Mouse (Mus musculus) A20 (cell line): ENCODE results near the gene Hrc.

Experiments
- DNase-seq: peaks from one replicate; pipeline ENCODE4 v3.0.0-alpha.2; 2011; ENCODE audit warnings: low read depth, low spot score

Gene Hrc

GRCm38 (mm10) chr7:45335056-45335455 lies at the start of gene Hrc:
TSS of gene Hrc (plus strand) at chr7:45335290.
- no peak for DNase-seq

- DNase-seq, result no peak
These were observed 48.6 kb upstream of the Hrc start for GRCm38 (mm10) chr7:45286486-45286885.

- DNase-seq, result no peak
These were observed 38.5 kb upstream of the Hrc start for GRCm38 (mm10) chr7:45296626-45297025.

DNA sequence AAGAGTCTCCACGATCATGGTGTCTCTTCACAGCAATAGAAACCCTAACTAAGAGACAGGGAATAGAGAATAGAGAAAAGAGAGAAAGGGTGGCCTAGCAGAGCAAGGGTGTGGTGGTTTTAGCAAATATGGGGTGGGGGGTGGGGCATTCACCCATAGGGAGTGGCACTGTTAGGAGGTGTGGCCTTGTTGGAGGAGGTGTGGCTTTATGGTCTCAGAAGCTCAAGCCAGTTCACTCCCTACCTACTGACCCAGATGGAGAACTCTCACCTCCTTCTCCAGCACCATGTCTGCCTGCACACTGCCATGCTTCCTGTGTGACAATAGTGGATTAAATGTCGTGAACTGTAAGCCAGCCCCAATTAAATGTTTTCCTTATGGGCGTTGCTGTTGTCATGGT lies 37.5 kb upstream of the Hrc start:
- DNase-seq, result peak; percentile 24

- peak; percentile 88 for DNase-seq
These were observed 35.3 kb upstream of the Hrc start for GRCm38 (mm10) chr7:45299752-45300151.

DNA sequence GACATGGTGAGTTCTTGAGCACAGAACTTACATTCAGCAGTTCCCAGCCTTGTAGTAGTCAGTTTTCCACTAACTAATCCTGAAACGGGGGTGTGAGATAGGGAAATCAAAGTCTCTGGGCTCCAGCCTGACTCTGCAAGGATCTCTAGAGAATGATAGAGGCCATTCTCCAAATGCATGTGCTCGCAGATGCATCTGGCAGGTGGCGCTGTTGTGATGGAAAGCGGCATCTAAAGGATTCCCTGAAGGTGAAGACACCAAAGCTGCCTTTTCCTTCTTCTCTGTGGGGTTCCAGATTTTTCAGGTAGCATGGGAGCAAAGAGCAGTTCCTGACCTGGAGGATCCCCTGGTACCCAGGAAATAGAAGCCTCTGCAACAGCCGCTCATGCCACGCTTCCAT lies 34.8 kb upstream of the Hrc start:
- peak; percentile 51 for DNase-seq

- DNase-seq, result no peak
These were observed 32.5 kb upstream of the Hrc start for GRCm38 (mm10) chr7:45302626-45303025.

GRCm38 (mm10) chr7:45304869-45305268 lies 30.2 kb upstream of the Hrc start:
- DNase-seq, result peak; percentile 16

- peak; percentile 89 for DNase-seq
These were observed 29.8 kb upstream of the Hrc start for GRCm38 (mm10) chr7:45305275-45305674.

- DNase-seq, result no peak
These were observed 26.4 kb upstream of the Hrc start for GRCm38 (mm10) chr7:45308551-45309240.

- peak; percentile 76 for DNase-seq
These were observed 25.6 kb upstream of the Hrc start for GRCm38 (mm10) chr7:45309455-45309854.

- DNase-seq, result no peak
These were observed 23.1 kb upstream of the Hrc start for GRCm38 (mm10) chr7:45312023-45312422.

- no peak for DNase-seq
These were observed 22.2 kb upstream of the Hrc start for GRCm38 (mm10) chr7:45312686-45313453.

GRCm38 (mm10) chr7:45313495-45313894 lies 21.6 kb upstream of the Hrc start:
- DNase-seq, result no peak

GRCm38 (mm10) chr7:45315182-45315701 lies 19.8 kb upstream of the Hrc start:
- DNase-seq, result no peak

GRCm38 (mm10) chr7:45316536-45316935 lies 18.6 kb upstream of the Hrc start:
- no peak for DNase-seq

GRCm38 (mm10) chr7:45322245-45322644 lies 12.8 kb upstream of the Hrc start:
- DNase-seq, result no peak

DNA sequence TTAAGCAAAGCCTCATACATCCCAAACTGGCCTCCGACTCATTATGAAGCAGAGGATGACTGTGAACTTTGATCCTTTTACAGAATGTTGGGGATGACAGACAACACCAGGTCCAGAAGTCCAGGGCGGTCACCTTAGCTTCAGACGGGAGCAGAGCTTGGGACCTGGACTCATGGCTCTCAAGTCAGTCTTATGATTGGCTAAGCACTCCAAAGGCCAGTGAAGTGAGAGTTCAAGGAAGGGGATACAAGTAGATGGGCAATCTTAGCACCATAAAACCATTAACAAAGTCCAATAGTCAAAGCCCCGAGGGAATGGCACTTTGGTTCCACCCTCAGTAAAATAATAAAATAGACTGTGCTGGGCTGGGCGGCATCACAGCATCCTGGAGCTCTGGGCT lies 12.0 kb upstream of the Hrc start:
- DNase-seq, result no peak

DNA sequence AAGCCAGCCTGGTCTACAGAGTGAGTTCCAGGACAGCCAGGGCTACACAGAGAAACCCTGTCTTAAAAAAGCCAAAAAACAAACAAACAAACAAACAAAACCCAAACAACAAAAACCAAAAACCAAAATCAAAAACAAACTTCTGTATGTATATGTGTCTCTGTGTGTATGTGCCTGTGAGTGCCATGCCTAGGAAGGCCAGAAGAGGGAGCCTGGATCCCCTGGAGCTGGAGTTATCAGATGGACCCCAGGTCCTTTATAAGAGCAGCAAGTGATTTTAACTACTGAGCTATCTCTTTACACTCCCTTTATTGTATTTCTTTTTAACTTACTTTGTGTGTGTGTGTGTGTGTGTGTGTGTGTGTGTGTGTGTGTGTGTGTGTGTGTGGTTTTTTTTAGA lies 9.3 kb upstream of the Hrc start:
- DNase-seq, result no peak

DNA sequence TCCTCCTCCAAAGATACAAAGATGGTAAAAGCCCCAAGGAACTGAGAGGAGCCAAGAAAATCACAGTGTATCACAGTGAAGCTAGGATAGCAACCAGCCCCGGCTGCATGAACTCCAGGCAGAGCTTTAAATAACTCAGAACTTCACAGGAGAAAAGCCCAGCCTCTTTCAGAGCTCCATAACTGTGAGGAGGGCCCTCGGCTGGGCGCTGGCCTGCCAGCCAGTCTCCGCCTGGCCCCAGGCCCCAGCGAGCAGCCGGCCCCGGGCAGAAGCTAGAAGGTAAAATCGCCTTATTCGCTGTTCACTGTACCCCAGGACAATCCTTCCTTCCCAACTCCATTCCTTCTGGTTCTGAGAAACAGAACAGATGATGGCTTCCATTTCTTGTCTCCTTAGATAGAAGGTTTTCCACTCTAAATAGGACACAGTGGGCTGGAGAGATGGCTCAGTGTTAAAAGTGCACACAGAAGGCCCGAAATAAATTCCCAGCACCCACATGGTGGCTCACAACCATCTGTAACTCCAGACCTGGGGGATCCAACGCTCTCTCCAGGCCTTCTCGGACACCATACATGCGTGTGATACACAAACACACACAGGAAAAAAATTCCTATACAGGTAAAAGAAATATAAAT lies 6.1 kb upstream of the Hrc start:
- no peak for DNase-seq

- no peak for DNase-seq
These were observed 3.6 kb upstream of the Hrc start for GRCm38 (mm10) chr7:45331502-45331901.

GRCm38 (mm10) chr7:45332685-45333425 lies 2.2 kb upstream of the Hrc start:
- peak; percentile 75 for DNase-seq
